Mouse (Mus musculus): Measurements from ENCODE around the gene Cacna2d2. TPM values are rescaled to one million over a fixed set of nuclear protein-coding genes. Genes with fewer than 3 reads are reported as not detected.

The Cacna2d2 gene
- total RNA-seq, 2 experiments from 2014 or later = 24.1 to 34.7 TPM

GRCm38 (mm10) chr9:107417106-107417505, 17.7 kb downstream of the Cacna2d2 start:
- DNase-seq (ENCODE audit: extremely low spot score in 1 of 2, low spot score in 2 of 2) = no peak
- no peak overlapping the region for H3K27ac ChIP-seq
- no peak overlapping the region for H3K4me3 ChIP-seq
- TF ChIP-seq CTCF (IDR thresholded peaks at IDR 0.05) = no peak
- intact Hi-C loops (cut with DNase I) = no loop called here

- Histone ChIP-seq H3K4me3 (no peak overlapping the region), H3K27ac (no peak overlapping the region)
- intact Hi-C loops (cut with DNase I) = no loop called here
- no peak for TF ChIP-seq CTCF (IDR thresholded peaks at IDR 0.05)
- DNase-seq (ENCODE audit: extremely low spot score in 1 of 2, low spot score in 2 of 2) = no peak
Measured at GRCm38 (mm10) chr9:107419491-107420244, 20.3 kb downstream of the Cacna2d2 start.

- intact Hi-C loops (cut with DNase I) = no loop called here
- TF ChIP-seq CTCF (IDR thresholded peaks at IDR 0.05) = no peak
- no peak overlapping the region for H3K27ac ChIP-seq
- H3K4me3 ChIP-seq = no peak overlapping the region
- no peak for DNase-seq (ENCODE audit: extremely low spot score in 1 of 2, low spot score in 2 of 2)
Measured at GRCm38 (mm10) chr9:107420898-107421297, 21.5 kb downstream of the Cacna2d2 start.

- no peak overlapping the region for H3K4me3 ChIP-seq
- no peak for TF ChIP-seq CTCF (IDR thresholded peaks at IDR 0.05)
- H3K27ac ChIP-seq = no peak overlapping the region
- no peak for DNase-seq (ENCODE audit: extremely low spot score in 1 of 2, low spot score in 2 of 2)
- intact Hi-C loops (cut with DNase I) = no loop called here
Measured at GRCm38 (mm10) chr9:107422878-107423277, 23.5 kb downstream of the Cacna2d2 start.

- no peak for TF ChIP-seq CTCF (IDR thresholded peaks at IDR 0.05)
- DNase-seq (ENCODE audit: extremely low spot score in 1 of 2, low spot score in 2 of 2) = no peak
- H3K27ac ChIP-seq = no peak overlapping the region
- intact Hi-C loops (cut with DNase I) = no loop called here
- no peak overlapping the region for H3K4me3 ChIP-seq
Measured at GRCm38 (mm10) chr9:107424485-107425175, 25.2 kb downstream of the Cacna2d2 start.

GRCm38 (mm10) chr9:107427876-107428275, 28.5 kb downstream of the Cacna2d2 start:
- no peak for TF ChIP-seq CTCF (IDR thresholded peaks at IDR 0.05)
- no peak overlapping the region for H3K4me3 ChIP-seq
- H3K27ac ChIP-seq = no peak overlapping the region
- intact Hi-C loops (cut with DNase I) = no loop called here
- no peak for DNase-seq (ENCODE audit: extremely low spot score in 1 of 2, low spot score in 2 of 2)

- H3K4me3 ChIP-seq = no peak overlapping the region
- intact Hi-C loops (cut with DNase I) = no loop called here
- H3K27ac ChIP-seq = no peak overlapping the region
- TF ChIP-seq CTCF (IDR thresholded peaks at IDR 0.05) = no peak
- DNase-seq (ENCODE audit: extremely low spot score in 1 of 2, low spot score in 2 of 2) = no peak
Measured at GRCm38 (mm10) chr9:107428451-107429186, 29.2 kb downstream of the Cacna2d2 start.

GRCm38 (mm10) chr9:107430445-107430844, 31.0 kb downstream of the Cacna2d2 start:
- H3K27ac ChIP-seq = no peak overlapping the region
- DNase-seq (ENCODE audit: extremely low spot score in 1 of 2, low spot score in 2 of 2) = no peak
- no peak for TF ChIP-seq CTCF (IDR thresholded peaks at IDR 0.05)

GRCm38 (mm10) chr9:107432546-107432945, 33.1 kb downstream of the Cacna2d2 start:
- intact Hi-C loops (cut with DNase I) = no loop called here
- no peak overlapping the region for H3K27ac ChIP-seq
- TF ChIP-seq CTCF (IDR thresholded peaks at IDR 0.05) = no peak
- DNase-seq (ENCODE audit: extremely low spot score in 1 of 2, low spot score in 2 of 2) = no peak
- H3K4me3 ChIP-seq = no peak overlapping the region

More at GRCm38 (mm10) chr9:107430445-107430844, 31.0 kb downstream of the Cacna2d2 start:
- no peak overlapping the region for H3K4me3 ChIP-seq
- intact Hi-C loops (cut with DNase I) = no loop called here

- intact Hi-C loops (cut with DNase I) = no loop called here
- no peak for TF ChIP-seq CTCF (IDR thresholded peaks at IDR 0.05)
- DNase-seq (ENCODE audit: extremely low spot score in 1 of 2, low spot score in 2 of 2) = no peak
- Histone ChIP-seq H3K27ac (no peak overlapping the region), H3K4me3 (no peak overlapping the region)
Measured at GRCm38 (mm10) chr9:107434851-107435250, 35.4 kb downstream of the Cacna2d2 start.

GRCm38 (mm10) chr9:107435285-107435684, 35.9 kb downstream of the Cacna2d2 start:
- no peak for TF ChIP-seq CTCF (IDR thresholded peaks at IDR 0.05)
- intact Hi-C loops (cut with DNase I) = no loop called here
- no peak overlapping the region for H3K4me3 ChIP-seq
- DNase-seq (ENCODE audit: extremely low spot score in 1 of 2, low spot score in 2 of 2) = no peak
- H3K27ac ChIP-seq = no peak overlapping the region

- no peak for TF ChIP-seq CTCF (IDR thresholded peaks at IDR 0.05)
- DNase-seq (ENCODE audit: extremely low spot score in 1 of 2, low spot score in 2 of 2) = no peak
- no peak overlapping the region for H3K4me3 ChIP-seq
- intact Hi-C loops (cut with DNase I) = no loop called here
- no peak overlapping the region for H3K27ac ChIP-seq
Measured at GRCm38 (mm10) chr9:107442891-107443290, 43.5 kb downstream of the Cacna2d2 start.

Data from left cerebral cortex, adult 2 months (tissue).